Mouse (Mus musculus) midbrain, embryonic 13.5 days (tissue): ENCODE results near the gene Ly6g6c. TPM values are rescaled to one million over a fixed set of nuclear protein-coding genes. Genes with fewer than 3 reads are reported as not detected.

Experiments
- ATAC-seq: fragments of 200-750 bp; cut with Nextera tagmentation; 2 replicates; pipeline ENCODE4 v1.8.0; 2017; ENCODE audit warnings: mild to moderate bottlenecking, moderate TSS enrichment, moderate library complexity
- H3K27ac ChIP-seq: fragments of 300-500 bp; sonication (generic); 2 replicates; pipeline ENCODE4 v1.5.1; 2015; ENCODE audit warnings: inconsistent platforms, mild to moderate bottlenecking, moderate library complexity
- H3K27me3 ChIP-seq: fragments of 300-500 bp; sonication (generic); 2 replicates; pipeline ENCODE4 v1.6.1; 2015; ENCODE audit warnings: mild to moderate bottlenecking, inconsistent platforms
- H3K36me3 ChIP-seq: fragments of 300-500 bp; sonication (generic); 2 replicates; pipeline ENCODE4 v1.6.1; 2015; ENCODE audit warnings: mild to moderate bottlenecking, inconsistent platforms
- H3K4me1 ChIP-seq: fragments of 300-500 bp; sonication (generic); replicated peaks from 2 replicates; pipeline ENCODE4 v1.6.1; 2015; ENCODE audit warnings: inconsistent platforms
- H3K4me2 ChIP-seq: fragments of 300-500 bp; sonication (generic); replicated peaks from 2 replicates; pipeline ENCODE4 v1.6.1; 2015; ENCODE audit warnings: moderate library complexity, mild to moderate bottlenecking, inconsistent platforms
- H3K4me3 ChIP-seq: fragments of 300-500 bp; sonication (generic); replicated peaks from 2 replicates; pipeline ENCODE4 v1.5.1; 2015; ENCODE audit warnings: mild to moderate bottlenecking, inconsistent platforms
- H3K9ac ChIP-seq: fragments of 300-500 bp; sonication (generic); replicated peaks from 2 replicates; pipeline ENCODE4 v1.6.1; 2015; ENCODE audit warnings: mild to moderate bottlenecking, inconsistent platforms
- H3K9me3 ChIP-seq: fragments of 300-500 bp; sonication (generic); 2 replicates; pipeline ENCODE4 v1.6.1; 2016; ENCODE audit warnings: mild to moderate bottlenecking, inconsistent platforms
- WGBS: fragments of 180-500 bp; shearing (Covaris S2); methylation state at CpG from one replicate; pipeline ENCODE4 v1.1.7; 2015; 5-methylcytosine and 5-hydroxymethylcytosine counted together
- polyA plus RNA-seq: library from polyadenylated mRNA; unstranded; fragments of >200 nt; fragmentation: Nextera tagmentation; extraction: Ambion mirVana; gene quantifications from 2 replicates; pipeline ENCODE4 v1.2.1, GENCODE M21; 2015

Ly6g6c gene
- not detected in 2 replicates for polyA plus RNA-seq

- H3K36me3 ChIP-seq: peaks cover 30% of the 10 kb centered on the region
- H3K27me3 ChIP-seq: peaks cover 45% of the 10 kb centered on the region
- peak within 1 kb of the TSS; percentile 50 for H3K4me2 ChIP-seq
- H3K9ac ChIP-seq: peak within 1 kb of the TSS; percentile 48
- peak; percentile 25; the same call in 1 of the 2 replicates for ATAC-seq
- no peaks in the 10 kb centered on the region for H3K9me3 ChIP-seq
- WGBS: 2% methylated on average over 48 of the region's 48 CpGs
- H3K4me3 ChIP-seq: peak within 1 kb of the TSS; percentile 27
- H3K27ac ChIP-seq: no peak within 1 kb of the TSS
- peaks cover 35% of the 10 kb centered on the region for H3K4me1 ChIP-seq
Measured at GRCm38 (mm10) chr17:35064951-35065947, at the start of gene Ly6g6c. Gene Ly6g6c (plus strand): TSS chr17:35065388.

GRCm38 (mm10) chr17:35016376-35016775 lies 48.8 kb upstream of the Ly6g6c start, which contains the start of gene Vwa7:
Gene Vwa7 (plus strand): TSS chr17:35016579.
- H3K4me3 ChIP-seq: no peak within 1 kb of the TSS
- ATAC-seq: peak; percentile 34
- 74% methylated on average over 12 of the region's 12 CpGs for WGBS
- no peaks in the 10 kb centered on the region for H3K9me3 ChIP-seq
- peaks cover 65% of the 10 kb centered on the region for H3K36me3 ChIP-seq
- H3K9ac ChIP-seq: peak within 1 kb of the TSS; percentile 36; the same call in 1 of the 2 replicates
- H3K4me2 ChIP-seq: no peak within 1 kb of the TSS
- H3K4me1 ChIP-seq: peaks cover 14% of the 10 kb centered on the region
- peak within 1 kb of the TSS; percentile 44 for H3K27ac ChIP-seq
- no peaks in the 10 kb centered on the region for H3K27me3 ChIP-seq

GRCm38 (mm10) chr17:35016791-35017705 lies 48.1 kb upstream of the Ly6g6c start:
- 86% methylated on average over 10 of the region's 10 CpGs for WGBS
- H3K9ac ChIP-seq: peak overlapping the region; percentile 36; the same call in 1 of the 2 replicates
- no peak overlapping the region for H3K4me3 ChIP-seq
- H3K4me1 ChIP-seq: peaks cover 20% of the 10 kb centered on the region
- H3K27me3 ChIP-seq: no peaks in the 10 kb centered on the region
- no peak for ATAC-seq
- H3K9me3 ChIP-seq: no peaks in the 10 kb centered on the region
- peaks cover 59% of the 10 kb centered on the region for H3K36me3 ChIP-seq
- H3K4me2 ChIP-seq: no peak overlapping the region
- H3K27ac ChIP-seq: peak overlapping the region; percentile 44

DNA sequence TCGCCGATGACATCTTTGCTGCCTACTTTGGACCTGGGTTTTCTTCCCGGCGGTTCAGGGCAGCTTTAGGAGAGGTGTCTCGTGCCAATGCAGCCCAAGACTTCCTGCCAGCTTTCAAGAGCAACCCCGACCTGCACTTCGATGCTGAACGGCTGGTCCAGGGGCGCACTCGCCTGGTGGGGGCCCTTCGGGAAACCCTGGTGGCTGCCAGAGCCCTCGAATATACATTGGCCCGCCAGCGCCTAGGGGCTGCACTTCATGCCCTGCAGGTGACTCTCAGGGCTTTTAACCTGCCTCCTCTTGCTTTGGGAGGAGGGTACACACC lies 47.5 kb upstream of the Ly6g6c start:
- H3K4me2 ChIP-seq: no peak overlapping the region
- no peak overlapping the region for H3K9ac ChIP-seq
- H3K36me3 ChIP-seq: peaks cover 52% of the 10 kb centered on the region
- no peak overlapping the region for H3K4me3 ChIP-seq
- WGBS: 73% methylated on average over 14 of the region's 14 CpGs
- no peak overlapping the region for H3K27ac ChIP-seq
- no peaks in the 10 kb centered on the region for H3K27me3 ChIP-seq
- no peaks in the 10 kb centered on the region for H3K9me3 ChIP-seq
- peaks cover 20% of the 10 kb centered on the region for H3K4me1 ChIP-seq
- ATAC-seq: no peak

- H3K4me1 ChIP-seq: peaks cover 20% of the 10 kb centered on the region
- peaks cover 47% of the 10 kb centered on the region for H3K36me3 ChIP-seq
- H3K9me3 ChIP-seq: no peaks in the 10 kb centered on the region
- H3K27me3 ChIP-seq: no peaks in the 10 kb centered on the region
- 90% methylated on average over 3 of the region's 3 CpGs for WGBS
- H3K27ac ChIP-seq: no peak overlapping the region
- H3K4me3 ChIP-seq: no peak overlapping the region
- H3K9ac ChIP-seq: no peak overlapping the region
- H3K4me2 ChIP-seq: no peak overlapping the region
- ATAC-seq: no peak
Measured at GRCm38 (mm10) chr17:35018171-35018570, 47.0 kb upstream of the Ly6g6c start.

- Histone ChIP-seq H3K27ac (no peak overlapping the region), H3K4me3 (no peak overlapping the region), H3K9ac (peak overlapping the region; percentile 14; the same call in 1 of the 2 replicates), H3K4me2 (no peak overlapping the region), H3K36me3 (peaks cover 30% of the 10 kb centered on the region), H3K9me3 (no peaks in the 10 kb centered on the region), H3K27me3 (no peaks in the 10 kb centered on the region), H3K4me1 (peaks cover 20% of the 10 kb centered on the region)
- 71% methylated on average over 11 of the region's 11 CpGs for WGBS
- ATAC-seq: no peak
Measured at GRCm38 (mm10) chr17:35019894-35020293, 45.3 kb upstream of the Ly6g6c start.

DNA sequence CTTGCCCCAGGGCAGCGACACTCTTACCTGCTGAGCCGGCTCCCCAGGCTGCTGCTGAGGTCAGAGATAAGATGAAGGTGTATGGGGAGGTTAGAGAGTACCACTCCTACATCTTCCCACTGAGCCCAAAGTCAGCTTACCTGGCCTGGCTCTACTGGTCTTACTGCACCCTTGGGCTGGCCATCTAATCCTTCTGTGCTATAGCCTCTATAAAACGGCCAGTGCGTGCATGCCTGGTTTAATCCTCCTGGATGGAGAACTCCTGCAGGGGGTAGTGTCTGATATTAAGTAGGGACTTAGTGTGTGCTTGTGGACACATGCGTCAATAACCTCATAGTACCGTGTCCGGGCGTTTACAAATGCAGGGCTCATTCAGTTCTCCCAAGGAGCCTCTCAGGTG lies 44.6 kb upstream of the Ly6g6c start:
- ATAC-seq: no peak
- Histone ChIP-seq H3K9me3 (no peaks in the 10 kb centered on the region), H3K4me3 (no peak overlapping the region), H3K27me3 (no peaks in the 10 kb centered on the region), H3K4me1 (peaks cover 20% of the 10 kb centered on the region), H3K9ac (no peak overlapping the region), H3K27ac (no peak overlapping the region), H3K36me3 (peaks cover 24% of the 10 kb centered on the region), H3K4me2 (no peak overlapping the region)
- WGBS: 86% methylated on average over 8 of the region's 8 CpGs

DNA sequence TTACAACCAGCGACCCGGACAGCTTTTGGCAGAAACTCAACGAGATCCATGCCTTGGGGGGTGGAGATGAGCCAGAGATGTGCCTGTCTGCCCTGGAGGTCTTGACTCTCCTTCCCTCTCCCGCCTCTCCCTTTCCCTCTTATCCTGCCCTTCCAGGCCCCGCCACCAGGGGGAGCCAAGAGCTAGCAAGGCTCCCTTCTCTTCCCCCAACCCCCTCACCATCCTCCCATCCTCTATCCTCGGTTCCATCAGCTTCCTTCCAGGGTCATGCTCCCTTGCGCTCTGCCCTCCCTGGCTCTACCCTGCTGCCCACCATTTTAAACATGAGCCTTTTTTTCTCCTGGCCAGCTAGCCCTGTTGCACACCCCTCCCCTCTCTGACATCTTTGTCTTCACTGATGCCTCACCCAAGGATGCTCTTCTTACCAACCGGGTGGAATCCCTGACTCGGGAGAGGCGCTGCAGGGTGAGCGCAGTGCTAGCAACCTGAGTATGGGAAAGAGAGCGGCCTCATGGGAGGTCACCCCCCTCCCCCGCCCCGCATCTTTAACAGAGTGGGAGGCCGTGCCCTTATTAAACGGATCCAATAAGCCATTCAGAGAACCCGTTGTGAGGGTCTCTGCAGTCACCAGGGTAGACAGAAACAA lies 43.9 kb upstream of the Ly6g6c start:
- peak overlapping the region; percentile 39; the same call in 1 of the 2 replicates for H3K27ac ChIP-seq
- H3K9ac ChIP-seq: peak overlapping the region; percentile 37
- no peaks in the 10 kb centered on the region for H3K27me3 ChIP-seq
- H3K4me1 ChIP-seq: peaks cover 23% of the 10 kb centered on the region
- H3K4me2 ChIP-seq: peak overlapping the region; percentile 32
- H3K36me3 ChIP-seq: peaks cover 16% of the 10 kb centered on the region
- WGBS: 4% methylated on average over 17 of the region's 17 CpGs
- no peaks in the 10 kb centered on the region for H3K9me3 ChIP-seq
- ATAC-seq: peak; percentile 69
- no peak overlapping the region for H3K4me3 ChIP-seq

DNA sequence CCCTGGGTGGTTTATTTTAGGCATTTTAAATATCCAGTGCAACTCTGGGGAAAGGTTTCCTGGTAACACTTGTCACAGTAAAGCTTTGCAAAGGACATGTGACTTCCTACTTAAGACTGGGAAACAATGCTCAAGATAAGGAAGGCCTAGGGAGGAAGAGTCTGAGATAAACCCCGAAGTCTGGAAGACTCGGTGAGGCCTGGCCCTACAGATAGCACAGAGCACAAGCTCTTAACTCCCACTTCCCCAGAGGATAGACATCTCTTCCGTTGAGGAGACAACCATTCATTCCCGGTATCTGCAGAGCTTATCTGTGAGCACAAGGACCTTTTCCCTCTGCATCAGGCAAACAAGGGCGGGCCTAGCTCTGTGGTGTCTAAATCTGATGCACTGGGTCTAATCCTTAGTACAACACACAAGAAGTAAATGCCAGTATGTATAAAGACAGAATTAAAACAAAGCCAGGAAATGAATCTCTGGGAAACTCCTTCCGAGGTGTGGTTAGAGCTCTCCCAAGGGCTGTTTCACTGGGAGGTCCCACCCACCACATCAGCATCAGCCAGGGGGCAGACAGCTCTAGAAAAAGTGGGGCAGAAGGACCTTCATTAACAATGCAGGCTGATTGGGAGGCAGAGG lies 43.2 kb upstream of the Ly6g6c start:
- 57% methylated on average over 6 of the region's 6 CpGs for WGBS
- H3K9me3 ChIP-seq: no peaks in the 10 kb centered on the region
- no peak overlapping the region for H3K27ac ChIP-seq
- H3K4me1 ChIP-seq: peaks cover 21% of the 10 kb centered on the region
- no peaks in the 10 kb centered on the region for H3K27me3 ChIP-seq
- no peak for ATAC-seq
- peak overlapping the region; percentile 37 for H3K9ac ChIP-seq
- no peak overlapping the region for H3K4me3 ChIP-seq
- peaks cover 9% of the 10 kb centered on the region for H3K36me3 ChIP-seq
- peak overlapping the region; percentile 32; the same call in 1 of the 2 replicates for H3K4me2 ChIP-seq

GRCm38 (mm10) chr17:35022541-35023060 lies 42.6 kb upstream of the Ly6g6c start:
- H3K4me2 ChIP-seq: no peak overlapping the region
- WGBS: 95% methylated on average over 8 of the region's 8 CpGs
- ATAC-seq: no peak
- H3K27ac ChIP-seq: no peak overlapping the region
- no peaks in the 10 kb centered on the region for H3K9me3 ChIP-seq
- H3K36me3 ChIP-seq: 0 out of 2 replicates have a peak, but pooled peaks cover 3% of the 10 kb centered on the region
- H3K9ac ChIP-seq: no peak overlapping the region
- no peaks in the 10 kb centered on the region for H3K27me3 ChIP-seq
- peaks cover 27% of the 10 kb centered on the region for H3K4me1 ChIP-seq
- H3K4me3 ChIP-seq: no peak overlapping the region

- H3K4me3 ChIP-seq: no peak overlapping the region
- H3K27me3 ChIP-seq: no peaks in the 10 kb centered on the region
- no peak overlapping the region for H3K27ac ChIP-seq
- H3K9me3 ChIP-seq: no peaks in the 10 kb centered on the region
- no peak overlapping the region for H3K9ac ChIP-seq
- peaks cover 33% of the 10 kb centered on the region for H3K4me1 ChIP-seq
- H3K4me2 ChIP-seq: no peak overlapping the region
- no peaks in the 10 kb centered on the region for H3K36me3 ChIP-seq
- no peak for ATAC-seq
- WGBS: 89% methylated on average over 5 of the region's 5 CpGs
Measured at GRCm38 (mm10) chr17:35023221-35023620, 42.0 kb upstream of the Ly6g6c start.
